Mouse (Mus musculus) kidney, postnatal 14 days (tissue): Measurements from ENCODE around the gene Nfyb.

Source experiments
- DNase-seq: peaks from one replicate; pipeline ENCODE4 v3.0.0; 2022; ENCODE audit warnings: mixed read lengths

The Nfyb gene

DNA sequence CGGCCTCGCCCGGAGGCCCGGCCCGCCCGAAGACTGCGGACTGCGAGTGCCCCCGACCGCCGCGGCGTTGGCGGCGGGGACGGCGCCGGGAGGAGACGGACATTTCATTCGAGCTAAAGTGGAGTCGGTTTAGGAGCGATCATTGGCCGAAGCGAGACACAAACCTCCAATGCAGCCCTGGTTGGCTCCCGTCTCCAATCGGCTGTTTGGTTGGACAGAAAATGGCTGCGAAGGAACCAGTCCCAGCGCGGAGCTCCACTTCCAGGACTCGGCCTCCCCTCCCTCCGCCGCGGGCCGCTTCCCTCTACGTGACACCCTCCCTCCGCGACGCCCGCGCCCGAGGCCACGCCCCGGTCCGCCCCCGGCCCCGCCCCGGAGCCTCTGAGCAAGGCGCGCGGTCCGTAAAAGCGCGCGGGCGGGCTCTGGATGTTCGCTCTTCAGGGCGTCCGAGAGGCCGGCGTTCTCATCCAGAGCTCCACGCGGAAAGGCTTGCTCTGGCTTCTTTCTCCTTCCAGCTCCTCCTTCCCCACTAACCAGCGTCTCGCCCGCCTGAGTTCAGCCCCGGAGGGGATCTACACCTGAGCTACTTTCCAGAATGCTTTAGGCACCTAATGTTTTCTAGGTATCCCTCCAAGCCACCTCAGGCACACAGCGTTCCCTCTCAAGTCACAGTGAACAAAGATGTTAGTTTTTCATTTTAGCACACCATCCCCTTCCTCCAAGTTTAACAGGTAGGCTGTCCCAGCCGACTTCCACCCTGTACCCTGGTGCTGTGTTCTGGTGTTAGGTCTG, at the start of gene Nfyb:
Gene Nfyb, minus strand, starts transcription at position 305 of the 792 bp plus-strand sequence.
- DNase-seq = peak; percentile 98

- DNase-seq = peak; percentile 84
Measured at GRCm38 (mm10) chr10:82811855-82812431, 48.0 kb upstream of the Nfyb start.

DNA sequence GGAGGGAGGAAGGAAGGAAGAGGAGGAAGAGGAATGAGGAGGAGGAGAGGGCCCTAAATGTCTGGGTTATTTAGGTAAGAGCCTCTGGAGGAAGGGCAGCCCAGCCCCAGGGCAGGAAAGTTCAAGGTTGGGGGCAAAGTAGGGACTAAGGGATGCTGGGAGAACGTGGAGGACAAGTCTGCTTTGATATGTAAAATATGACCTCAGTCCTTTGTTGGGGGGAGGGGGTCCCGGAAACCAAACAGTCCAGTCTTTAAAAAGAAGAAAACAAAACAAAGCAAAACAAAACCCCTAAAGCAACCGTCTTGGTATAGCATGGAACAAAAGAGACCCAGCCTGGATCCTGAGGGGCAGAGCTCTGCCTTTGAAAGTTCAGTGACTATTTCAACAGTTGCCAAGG, 45.4 kb upstream of the Nfyb start:
- DNase-seq = no peak

DNA sequence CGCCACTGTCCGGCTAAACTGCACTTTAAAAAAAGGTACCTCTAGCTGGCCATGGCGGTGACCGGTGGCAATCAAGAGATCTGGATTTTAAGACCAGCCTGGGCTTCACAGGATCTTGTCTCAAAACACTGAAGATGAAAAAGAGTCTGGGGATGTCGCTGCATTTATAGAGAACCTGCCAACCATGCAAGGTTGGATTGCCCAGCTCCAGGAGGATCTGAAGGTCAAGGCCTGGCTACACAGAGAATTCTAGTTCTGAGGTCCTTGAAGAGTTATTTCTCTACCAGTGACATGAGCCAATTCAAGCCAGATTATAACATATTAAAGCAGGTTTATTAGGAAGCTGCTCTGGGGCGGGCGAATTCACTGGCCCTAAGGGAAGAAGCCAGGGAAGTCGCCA, 44.9 kb upstream of the Nfyb start:
- DNase-seq = no peak

- no peak for DNase-seq
Measured at GRCm38 (mm10) chr10:82808155-82808554, 44.2 kb upstream of the Nfyb start.

- DNase-seq = peak; percentile 25
Measured at GRCm38 (mm10) chr10:82807238-82807637, 43.3 kb upstream of the Nfyb start.

DNA sequence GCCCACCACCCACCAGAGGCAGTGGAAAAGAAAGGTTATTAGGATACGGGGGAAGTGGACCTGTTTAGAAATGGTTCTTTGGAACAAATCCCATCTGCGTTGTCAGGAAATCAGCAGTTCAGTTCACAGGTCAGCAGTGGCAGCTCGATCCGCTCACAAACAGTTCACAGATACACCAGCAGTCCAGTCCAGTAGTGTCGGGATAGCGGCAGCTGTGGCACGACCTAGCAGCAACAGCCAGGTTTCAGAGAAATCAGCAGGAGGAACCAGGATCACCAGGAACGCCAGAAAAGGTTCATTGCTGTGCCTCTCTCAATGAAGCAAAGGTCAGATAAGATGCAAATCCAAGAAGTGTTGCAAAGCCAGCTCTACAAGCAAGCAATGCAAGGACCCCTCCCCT, 42.5 kb upstream of the Nfyb start:
- DNase-seq = no peak

- DNase-seq = peak; percentile 70
Measured at GRCm38 (mm10) chr10:82805111-82805510, 41.2 kb upstream of the Nfyb start.

GRCm38 (mm10) chr10:82804396-82804795, 40.5 kb upstream of the Nfyb start:
- no peak for DNase-seq

DNA sequence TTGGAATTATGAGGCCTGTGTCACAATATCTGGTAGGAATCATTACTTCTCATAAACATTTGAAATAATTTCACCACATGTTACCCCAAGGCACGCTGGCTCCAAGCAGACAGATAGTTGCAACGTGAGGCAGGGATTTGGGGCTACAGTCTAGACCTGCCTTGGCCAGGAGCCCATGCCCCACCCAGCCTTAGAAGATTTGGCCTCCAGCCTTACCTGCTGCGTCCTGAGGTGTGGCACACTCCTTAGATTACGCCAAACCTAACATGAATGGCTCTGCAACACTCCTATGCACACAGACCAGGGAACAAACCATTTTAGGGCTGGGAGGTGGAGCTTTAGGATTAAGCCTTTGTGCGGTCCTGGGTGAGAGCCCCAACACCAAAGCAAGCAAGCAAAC, 36.1 kb upstream of the Nfyb start:
- no peak for DNase-seq

GRCm38 (mm10) chr10:82798312-82798933, 34.5 kb upstream of the Nfyb start:
- no peak for DNase-seq

- DNase-seq = no peak
Measured at GRCm38 (mm10) chr10:82797119-82797491, 33.2 kb upstream of the Nfyb start.

DNA sequence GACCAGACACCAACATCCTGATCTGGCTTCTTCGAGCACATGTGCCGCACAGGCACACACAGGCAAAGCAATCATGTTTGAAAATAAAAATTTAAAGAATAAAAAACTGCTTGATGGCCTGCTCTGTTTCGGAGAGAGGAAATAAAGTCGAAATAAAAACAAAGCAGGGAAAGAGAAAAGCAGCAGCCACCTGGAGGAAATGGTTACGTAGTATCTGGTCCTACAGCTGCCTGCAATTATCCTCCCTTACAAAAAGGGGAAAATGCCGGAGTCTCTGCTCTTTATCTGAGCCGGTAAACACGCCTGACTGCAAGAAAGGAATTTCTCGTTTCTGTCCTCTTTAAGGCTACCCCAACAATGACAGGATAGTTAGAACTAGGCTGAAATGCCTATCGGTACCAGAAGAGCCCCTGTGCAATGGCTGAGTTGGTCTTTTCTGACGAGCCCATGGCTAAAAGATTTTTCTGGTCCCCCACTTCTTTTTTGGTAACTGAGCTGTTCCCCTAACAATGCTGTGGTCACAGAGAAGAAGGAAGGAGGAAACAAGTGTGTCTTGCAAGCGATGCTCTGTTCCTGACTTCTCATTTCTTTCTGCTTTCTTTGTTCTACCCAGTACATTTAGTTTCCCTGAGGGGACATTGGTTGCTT, 32.7 kb upstream of the Nfyb start:
- DNase-seq = no peak

GRCm38 (mm10) chr10:82795767-82796166, 31.8 kb upstream of the Nfyb start:
- DNase-seq = no peak

- peak; percentile 70 for DNase-seq
Measured at GRCm38 (mm10) chr10:82795071-82795731, 31.3 kb upstream of the Nfyb start.

DNA sequence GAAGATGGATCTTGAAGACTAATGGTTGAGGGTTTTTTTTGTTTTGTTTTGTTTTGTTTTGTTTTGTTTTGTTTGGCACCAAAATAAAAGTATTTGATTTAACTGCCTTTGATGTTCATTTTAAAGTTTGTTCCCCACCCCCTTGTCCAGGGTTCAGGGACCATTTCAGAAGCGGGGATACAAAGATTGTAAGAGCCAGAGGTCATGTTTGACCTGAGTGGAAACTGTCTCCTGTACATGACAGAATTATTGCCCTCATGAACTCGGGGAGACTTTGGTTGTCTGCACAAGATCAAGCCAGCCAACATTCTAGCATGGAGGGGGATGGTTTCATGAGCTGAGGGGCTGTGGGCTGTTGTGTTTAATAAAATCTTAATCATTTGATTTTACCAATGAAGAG, 28.4 kb upstream of the Nfyb start:
- no peak for DNase-seq

DNA sequence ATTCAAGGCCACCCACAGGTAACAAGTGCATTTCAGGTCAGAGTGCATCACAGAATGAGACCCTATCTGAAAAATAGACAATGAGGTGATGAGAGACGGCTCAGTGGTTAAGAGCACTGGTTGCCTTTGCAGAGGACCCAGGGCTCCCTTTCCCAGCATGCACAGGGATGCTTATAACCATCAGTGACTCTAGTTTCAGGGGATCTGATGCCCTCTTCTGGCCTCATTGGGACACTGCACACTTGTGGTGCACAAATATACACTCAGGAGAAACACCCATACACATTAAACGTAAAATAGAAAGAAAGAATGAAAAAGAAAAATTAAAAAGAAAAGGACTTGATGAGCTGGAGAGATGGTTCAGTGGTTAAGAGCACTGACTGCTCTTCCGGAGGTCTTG, 27.8 kb upstream of the Nfyb start:
- DNase-seq = no peak

GRCm38 (mm10) chr10:82790504-82790903, 26.6 kb upstream of the Nfyb start:
- no peak for DNase-seq

DNA sequence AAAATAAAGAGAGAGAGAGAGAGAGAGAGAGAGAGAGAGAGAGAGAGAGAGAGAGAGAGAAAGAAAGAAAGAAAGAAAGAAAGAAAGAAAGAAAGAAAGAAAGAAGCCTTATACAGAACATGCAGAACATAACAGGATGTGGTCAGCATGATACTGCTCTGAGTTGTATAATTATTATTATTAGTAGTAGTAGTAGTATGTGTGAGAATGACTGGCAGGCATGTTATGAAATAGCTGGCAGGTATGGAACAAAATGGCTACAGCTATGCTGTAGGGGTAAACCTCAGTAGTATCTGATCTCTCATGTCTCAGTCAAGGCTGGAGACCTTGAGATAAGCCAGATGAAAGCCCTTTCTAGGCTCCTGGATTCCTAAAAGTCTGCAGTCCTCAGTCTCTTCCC, 25.2 kb upstream of the Nfyb start:
- no peak for DNase-seq

- no peak for DNase-seq
Measured at GRCm38 (mm10) chr10:82782472-82782871, 18.5 kb upstream of the Nfyb start.

- DNase-seq = no peak
Measured at GRCm38 (mm10) chr10:82780816-82781215, 16.9 kb upstream of the Nfyb start.

GRCm38 (mm10) chr10:82780322-82780721, 16.4 kb upstream of the Nfyb start:
- DNase-seq = no peak

- DNase-seq = no peak
Measured at GRCm38 (mm10) chr10:82779831-82780230, 15.9 kb upstream of the Nfyb start.
